Mouse (Mus musculus): Measurements from ENCODE around the gene Olfr223. TPM values are rescaled to one million over a fixed set of nuclear protein-coding genes. Genes with fewer than 3 reads are reported as not detected.

Olfr223 gene
- not detected for polyA plus RNA-seq (2015; fragmentation: Illumina TruSeq; extraction: RNeasy Lipid Tissue Mini Kit (QIAGEN cat#74804); ENCODE audit: insufficient read depth, low read depth, low replicate concordance)

GRCm38 (mm10) chr11:59593189-59593588 lies at the start of gene Olfr223:
Gene Olfr223 (minus strand): TSS chr11:59593289.

GRCm38 (mm10) chr11:59576135-59576534 lies 17.0 kb downstream of the Olfr223 start, which contains the start of gene Olfr222:
Gene Olfr222 (minus strand): TSS chr11:59576235.

GRCm38 (mm10) chr11:59541324-59541723 lies 51.8 kb downstream of the Olfr223 start, which contains the start of gene Nlrp3:
Gene Nlrp3 (plus strand): TSS chr11:59541568.

Other genes starting within 250 kb of the Olfr223 start
- not detected for gene Prss38, start 217.6 kb downstream of the Olfr223 start, polyA plus RNA-seq (2015; fragmentation: Illumina TruSeq; extraction: RNeasy Lipid Tissue Mini Kit (QIAGEN cat#74804); ENCODE audit: insufficient read depth, low read depth, low replicate concordance)
- 2.0 TPM for gene Jmjd4, start 143.2 kb downstream of the Olfr223 start, polyA plus RNA-seq (2015; fragmentation: Illumina TruSeq; extraction: RNeasy Lipid Tissue Mini Kit (QIAGEN cat#74804); ENCODE audit: insufficient read depth, low read depth, low replicate concordance)
- gene Snap47, start 142.1 kb downstream of the Olfr223 start, polyA plus RNA-seq (2015; fragmentation: Illumina TruSeq; extraction: RNeasy Lipid Tissue Mini Kit (QIAGEN cat#74804); ENCODE audit: insufficient read depth, low read depth, low replicate concordance): 9.4 TPM
- 1.4 TPM for gene Zfp867, start 120.8 kb downstream of the Olfr223 start, polyA plus RNA-seq (2015; fragmentation: Illumina TruSeq; extraction: RNeasy Lipid Tissue Mini Kit (QIAGEN cat#74804); ENCODE audit: insufficient read depth, low read depth, low replicate concordance)
- gene Zkscan17, start 66.5 kb downstream of the Olfr223 start, polyA plus RNA-seq (2015; fragmentation: Illumina TruSeq; extraction: RNeasy Lipid Tissue Mini Kit (QIAGEN cat#74804); ENCODE audit: insufficient read depth, low read depth, low replicate concordance): 2.8 TPM
- gene Nlrp3, start 51.7 kb downstream of the Olfr223 start, polyA plus RNA-seq (2015; fragmentation: Illumina TruSeq; extraction: RNeasy Lipid Tissue Mini Kit (QIAGEN cat#74804); ENCODE audit: insufficient read depth, low read depth, low replicate concordance): not detected
- gene Olfr222, start 17.1 kb downstream of the Olfr223 start, polyA plus RNA-seq (2015; fragmentation: Illumina TruSeq; extraction: RNeasy Lipid Tissue Mini Kit (QIAGEN cat#74804); ENCODE audit: insufficient read depth, low read depth, low replicate concordance): not detected
- 66.3 TPM for gene Mprip, start 68.0 kb upstream of the Olfr223 start, polyA plus RNA-seq (2015; fragmentation: Illumina TruSeq; extraction: RNeasy Lipid Tissue Mini Kit (QIAGEN cat#74804); ENCODE audit: insufficient read depth, low read depth, low replicate concordance)
- gene Pld6, start 194.4 kb upstream of the Olfr223 start, polyA plus RNA-seq (2015; fragmentation: Illumina TruSeq; extraction: RNeasy Lipid Tissue Mini Kit (QIAGEN cat#74804); ENCODE audit: insufficient read depth, low read depth, low replicate concordance): not detected
- 16.8 TPM for gene Flcn, start 216.7 kb upstream of the Olfr223 start, polyA plus RNA-seq (2015; fragmentation: Illumina TruSeq; extraction: RNeasy Lipid Tissue Mini Kit (QIAGEN cat#74804); ENCODE audit: insufficient read depth, low read depth, low replicate concordance)
- gene Nt5m, start 246.2 kb upstream of the Olfr223 start, polyA plus RNA-seq (2015; fragmentation: Illumina TruSeq; extraction: RNeasy Lipid Tissue Mini Kit (QIAGEN cat#74804); ENCODE audit: insufficient read depth, low read depth, low replicate concordance): 7.4 TPM
- 30.3 TPM for gene Cops3, start 246.5 kb upstream of the Olfr223 start, polyA plus RNA-seq (2015; fragmentation: Illumina TruSeq; extraction: RNeasy Lipid Tissue Mini Kit (QIAGEN cat#74804); ENCODE audit: insufficient read depth, low read depth, low replicate concordance)

Measured in pancreas, adult 10 weeks (tissue).